17 mouse cellular contexts compared by ENCODE assay signal in the genomic region with DNA sequence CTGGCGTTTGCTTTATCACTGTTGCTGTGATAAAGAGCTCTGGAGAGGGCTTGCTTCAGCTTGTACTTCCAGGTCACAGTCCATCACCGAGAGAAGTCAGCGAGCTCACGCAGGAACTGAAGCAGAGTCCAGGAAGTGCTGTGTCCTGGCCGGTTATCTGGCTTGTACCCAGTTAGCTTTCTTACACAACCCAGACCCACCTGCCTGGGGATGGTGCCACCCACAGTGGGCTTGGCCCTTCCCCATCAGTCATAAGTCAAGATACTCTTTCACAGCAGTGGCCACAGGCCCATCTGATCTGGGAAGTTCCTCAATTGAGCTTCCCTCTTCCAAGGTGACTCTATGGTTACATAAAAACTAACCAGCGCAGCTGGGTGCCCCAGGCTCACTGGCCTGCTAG.
"Had no signal": no experiment of that assay in that cellular context is flagged by ENCODE, and none has a peak within 500 bp of the region (broad histone marks: within the 10 kb centered on the region; RNA-seq: fewer than 3 reads in every experiment).

No protein-coding gene starts in this region.

- H3K27ac ChIP-seq: kidney, postnatal 0 days; limb, embryonic 10.5 days; liver, embryonic 15.5 days; midbrain, embryonic 15.5 days; neural tube, embryonic 13.5 days; stomach, embryonic 15.5 days had no signal

- H3K9me3 ChIP-seq: limb, embryonic 10.5 days; liver, embryonic 15.5 days; midbrain, embryonic 15.5 days; neural tube, embryonic 13.5 days; stomach, embryonic 15.5 days had no signal

- H3K4me3 ChIP-seq: limb, embryonic 10.5 days; liver, embryonic 15.5 days; megakaryocyte, embryonic 14.5 days; midbrain, embryonic 15.5 days; neural tube, embryonic 13.5 days; stomach, embryonic 15.5 days had no signal

- H3K36me3 ChIP-seq: limb, embryonic 10.5 days; liver, embryonic 15.5 days; midbrain, embryonic 15.5 days; neural tube, embryonic 13.5 days; stomach, embryonic 15.5 days had no signal

- DNase-seq: kidney, adult 9 months; kidney, postnatal 36 days; layer of hippocampus, adult 9-11 months; lung, adult 2 months; lung, postnatal 36 days; right cerebral cortex, postnatal 25 days; thymus, postnatal 4 days had no signal

- H3K9ac ChIP-seq: liver, embryonic 15.5 days; midbrain, embryonic 15.5 days; neural tube, embryonic 13.5 days; stomach, embryonic 15.5 days had no signal

- H3K4me2 ChIP-seq: liver, embryonic 11.5 days; liver, embryonic 15.5 days; midbrain, embryonic 11.5 days; midbrain, embryonic 15.5 days; stomach, embryonic 15.5 days had no signal

- ATAC-seq: lung, postnatal 0 days; midbrain, embryonic 15.5 days had no signal

- H3K4me1 ChIP-seq: liver, embryonic 15.5 days had no signal
